Mouse (Mus musculus): ENCODE data around the gene Hist1h3a. TPM values are rescaled to one million over a fixed set of nuclear protein-coding genes. Genes with fewer than 3 reads are reported as not detected.
"Not testable (repeated sequence)": the region's sequence is repeated elsewhere in the genome, so short reads cannot be mapped to it uniquely, and the experiment has no call there.

Gene Hist1h3a
- polyA plus RNA-seq, 1 experiment = 38.4 TPM

DNA sequence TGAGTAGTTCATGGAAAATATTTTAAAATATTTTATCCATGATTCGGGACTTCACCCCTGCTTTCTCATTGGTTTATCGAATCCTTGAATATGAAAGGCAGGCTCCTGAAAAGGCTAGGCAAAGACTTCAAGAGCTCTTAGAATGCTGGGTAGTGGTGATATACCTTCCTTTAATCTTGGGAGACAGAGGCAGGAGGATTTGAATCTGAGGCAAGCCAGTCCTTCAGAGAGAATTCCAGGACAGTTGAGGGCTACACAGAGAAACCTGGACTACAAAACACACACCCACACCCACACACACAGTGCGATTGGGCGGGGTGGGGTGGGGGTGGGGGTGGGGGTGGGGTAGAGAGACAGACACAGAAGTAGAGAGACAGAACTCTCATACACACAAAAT, 14.3 kb downstream of the Hist1h3a start:
- Histone ChIP-seq H3K4me1 (ENCODE audit: control insufficient read depth, insufficient read depth, insufficient read length) (no peaks in the 10 kb centered on the region; the same call in none of the 2 replicates), H3K4me3 (ENCODE audit: extremely low read depth, insufficient read depth, insufficient read length) (no peak overlapping the region), H3K27me3 (ENCODE audit: control insufficient read depth, insufficient read depth, low read length) (no peaks in the 10 kb centered on the region), H3K27ac (ENCODE audit: insufficient read depth, low read length) (no peak overlapping the region), H3K36me3 (ENCODE audit: control insufficient read depth, insufficient read depth, low read length) (no peaks in the 10 kb centered on the region; the same call in 1 of the 2 replicates)
- no peak for TF ChIP-seq POLR2A (IDR thresholded peaks at IDR 0.05; ENCODE audit: low read depth, low read length)
- no peak for TF ChIP-seq CTCF (IDR thresholded peaks at IDR 0.05; ENCODE audit: extremely low read depth, insufficient read depth, insufficient read length, insufficient replicate concordance)
- no peak for DNase-seq (ENCODE audit: low read depth in 1 of 2, low spot score in 2 of 2)
- WGBS = 9% methylated on average over 4 of the region's 4 CpGs

DNA sequence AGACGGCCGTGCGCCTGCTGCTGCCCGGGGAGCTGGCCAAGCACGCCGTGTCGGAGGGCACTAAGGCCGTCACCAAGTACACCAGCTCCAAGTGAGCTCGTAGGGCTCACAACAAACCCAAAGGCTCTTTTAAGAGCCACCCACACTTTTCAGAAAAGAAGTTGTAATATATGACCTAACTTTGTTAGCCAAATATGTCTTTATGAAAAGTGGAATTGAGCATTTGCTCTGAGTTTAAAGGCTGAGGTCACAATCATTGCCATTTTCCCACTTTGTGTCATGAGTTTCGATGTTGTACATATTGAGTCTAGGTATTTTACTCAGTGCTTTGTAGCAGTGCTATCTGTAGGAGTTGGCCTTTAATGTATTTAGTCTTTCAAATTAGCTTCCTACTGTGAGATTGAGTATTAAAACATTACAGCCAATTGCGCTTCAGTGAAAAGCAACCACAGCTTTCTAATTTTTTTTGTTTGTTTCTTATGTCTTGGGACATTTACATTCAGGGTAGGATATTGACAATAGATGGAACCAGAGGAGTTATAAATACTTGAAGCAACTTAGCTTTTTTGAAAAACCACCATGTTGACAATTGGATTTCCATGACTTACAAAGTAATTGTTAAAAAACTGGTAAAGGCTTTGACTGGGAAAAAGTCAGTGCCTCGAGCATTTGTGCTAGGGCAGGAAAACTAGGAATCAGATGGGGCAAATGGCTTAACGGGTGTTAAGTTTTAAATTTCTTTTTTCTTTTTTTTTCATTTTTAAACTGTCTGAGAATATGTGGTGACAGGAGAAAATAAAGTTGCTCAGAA, 14.9 kb downstream of the Hist1h3a start:
- H3K4me3 ChIP-seq (ENCODE audit: extremely low read depth, insufficient read depth, insufficient read length) = peak overlapping the region; percentile 34
- 6% methylated on average over 11 of the region's 13 CpGs for WGBS
- no peaks in the 10 kb centered on the region; the same call in 1 of the 2 replicates for H3K36me3 ChIP-seq (ENCODE audit: control insufficient read depth, insufficient read depth, low read length)
- DNase-seq (ENCODE audit: low read depth in 1 of 2, low spot score in 2 of 2) = no peak
- peak overlapping the region; percentile 92 for H3K27ac ChIP-seq (ENCODE audit: insufficient read depth, low read length)
- no peaks in the 10 kb centered on the region; the same call in none of the 2 replicates for H3K4me1 ChIP-seq (ENCODE audit: control insufficient read depth, insufficient read depth, insufficient read length)
- H3K27me3 ChIP-seq (ENCODE audit: control insufficient read depth, insufficient read depth, low read length) = no peaks in the 10 kb centered on the region
- TF ChIP-seq CTCF (IDR thresholded peaks at IDR 0.05; ENCODE audit: extremely low read depth, insufficient read depth, insufficient read length, insufficient replicate concordance) (no peak), POLR2A (IDR thresholded peaks at IDR 0.05; ENCODE audit: low read depth, low read length) (no peak)

DNA sequence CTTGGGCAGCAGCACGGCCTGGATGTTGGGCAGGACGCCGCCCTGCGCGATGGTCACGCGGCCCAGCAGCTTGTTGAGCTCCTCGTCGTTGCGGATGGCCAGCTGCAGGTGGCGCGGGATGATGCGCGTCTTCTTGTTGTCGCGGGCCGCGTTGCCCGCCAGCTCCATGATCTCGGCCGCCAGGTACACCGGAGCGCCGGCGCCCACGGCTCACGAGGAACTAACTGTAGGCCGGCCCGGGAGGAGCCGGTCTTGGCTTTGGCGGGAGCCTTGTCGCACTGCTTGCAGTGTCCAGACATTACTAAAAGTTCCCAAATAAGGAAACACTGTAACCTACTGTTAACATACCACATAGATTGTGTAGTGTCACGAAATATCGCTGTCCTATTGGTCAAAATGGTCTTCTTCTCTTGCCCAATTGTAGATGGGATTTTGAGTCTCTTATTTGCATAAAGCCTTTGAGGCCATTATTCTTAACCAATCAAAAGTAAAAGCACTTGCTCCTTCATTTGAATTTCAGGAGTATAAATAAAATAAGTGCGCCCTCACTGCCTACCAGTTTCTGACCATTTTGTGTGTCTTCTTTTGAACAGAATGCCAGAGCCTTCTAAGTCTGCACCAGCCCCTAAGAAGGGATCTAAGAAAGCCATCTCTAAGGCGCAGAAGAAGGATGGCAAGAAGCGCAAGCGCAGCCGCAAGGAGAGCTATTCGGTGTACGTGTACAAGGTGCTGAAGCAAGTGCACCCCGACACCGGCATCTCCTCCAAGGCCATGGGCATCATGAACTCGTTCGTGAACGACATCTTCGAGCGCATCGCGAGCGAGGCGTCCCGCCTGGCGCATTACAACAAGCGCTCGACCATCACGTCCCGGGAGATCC, 15.7 kb downstream of the Hist1h3a start, which contains the start of gene Hist1h2bb:
Gene Hist1h2bb, plus strand, starts transcription at position 534 of the 880 bp plus-strand sequence.
- Histone ChIP-seq H3K27ac (ENCODE audit: insufficient read depth, low read length) (peak within 1 kb of the TSS; percentile 100), H3K4me3 (ENCODE audit: extremely low read depth, insufficient read depth, insufficient read length) (peak within 1 kb of the TSS; percentile 75)
- not testable (repeated sequence) for H3K4me1 ChIP-seq (ENCODE audit: control insufficient read depth, insufficient read depth, insufficient read length); H3K36me3 ChIP-seq (ENCODE audit: control insufficient read depth, insufficient read depth, low read length); H3K27me3 ChIP-seq (ENCODE audit: control insufficient read depth, insufficient read depth, low read length)
- peak; percentile 24; the same call in 1 of the 2 replicates for TF ChIP-seq POLR2A (IDR thresholded peaks at IDR 0.05; ENCODE audit: low read depth, low read length)
- under 1% methylated on average over 40 of the region's 58 CpGs for WGBS
- peak; percentile 50 to 91 for DNase-seq (ENCODE audit: low read depth in 1 of 2, low spot score in 2 of 2)

DNA sequence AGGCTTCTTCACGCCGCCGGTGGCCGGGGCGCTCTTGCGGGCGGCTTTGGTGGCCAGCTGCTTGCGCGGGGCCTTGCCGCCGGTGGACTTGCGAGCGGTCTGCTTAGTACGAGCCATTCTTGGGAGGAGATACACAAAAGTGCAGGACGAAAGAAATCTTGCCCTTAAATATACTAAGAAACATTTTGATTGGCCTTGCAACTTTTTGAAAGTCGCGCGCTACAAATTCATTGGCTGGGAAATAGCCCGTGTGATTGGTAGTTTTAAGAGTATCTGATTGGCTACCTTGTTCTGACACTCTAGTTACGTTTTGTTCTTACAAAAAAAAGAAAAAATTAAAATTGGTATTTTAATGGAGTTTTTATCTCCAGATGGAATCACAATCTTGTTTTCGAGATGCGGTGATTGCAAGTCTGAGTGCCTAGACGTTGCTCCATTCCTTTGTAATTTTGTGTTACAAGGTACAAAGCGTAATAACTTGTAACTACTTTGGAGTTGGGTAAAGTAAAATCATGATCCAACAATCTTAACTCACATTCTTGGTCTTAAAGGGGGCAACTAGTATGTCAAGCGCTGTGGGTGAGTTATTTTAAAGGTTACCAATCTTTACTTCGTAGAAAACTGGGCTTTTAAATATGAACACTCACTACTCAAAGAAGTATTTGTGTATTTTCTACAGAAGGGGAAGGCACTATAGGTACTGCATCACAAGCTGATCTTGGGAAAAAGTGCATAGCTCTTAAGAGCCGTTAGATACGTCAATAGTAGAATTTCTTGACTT, 16.6 kb downstream of the Hist1h3a start, which contains the start of gene Hist1h3c:
Gene Hist1h3c, minus strand, starts transcription at position 222 of the 781 bp plus-strand sequence.
- Histone ChIP-seq H3K4me3 (ENCODE audit: extremely low read depth, insufficient read depth, insufficient read length) (peak within 1 kb of the TSS; percentile 75), H3K36me3 (ENCODE audit: control insufficient read depth, insufficient read depth, low read length) (no peaks in the 10 kb centered on the region; the same call in 1 of the 2 replicates), H3K27ac (ENCODE audit: insufficient read depth, low read length) (peak within 1 kb of the TSS; percentile 100), H3K27me3 (ENCODE audit: control insufficient read depth, insufficient read depth, low read length) (no peaks in the 10 kb centered on the region), H3K4me1 (ENCODE audit: control insufficient read depth, insufficient read depth, insufficient read length) (no peaks in the 10 kb centered on the region; the same call in none of the 2 replicates)
- TF ChIP-seq CTCF (IDR thresholded peaks at IDR 0.05; ENCODE audit: extremely low read depth, insufficient read depth, insufficient read length, insufficient replicate concordance) = no peak
- TF ChIP-seq POLR2A (IDR thresholded peaks at IDR 0.05; ENCODE audit: low read depth, low read length) = no peak
- DNase-seq (ENCODE audit: low read depth in 1 of 2, low spot score in 2 of 2) = peak; percentile 83 to 85
- under 1% methylated on average over 28 of the region's 28 CpGs for WGBS

DNA sequence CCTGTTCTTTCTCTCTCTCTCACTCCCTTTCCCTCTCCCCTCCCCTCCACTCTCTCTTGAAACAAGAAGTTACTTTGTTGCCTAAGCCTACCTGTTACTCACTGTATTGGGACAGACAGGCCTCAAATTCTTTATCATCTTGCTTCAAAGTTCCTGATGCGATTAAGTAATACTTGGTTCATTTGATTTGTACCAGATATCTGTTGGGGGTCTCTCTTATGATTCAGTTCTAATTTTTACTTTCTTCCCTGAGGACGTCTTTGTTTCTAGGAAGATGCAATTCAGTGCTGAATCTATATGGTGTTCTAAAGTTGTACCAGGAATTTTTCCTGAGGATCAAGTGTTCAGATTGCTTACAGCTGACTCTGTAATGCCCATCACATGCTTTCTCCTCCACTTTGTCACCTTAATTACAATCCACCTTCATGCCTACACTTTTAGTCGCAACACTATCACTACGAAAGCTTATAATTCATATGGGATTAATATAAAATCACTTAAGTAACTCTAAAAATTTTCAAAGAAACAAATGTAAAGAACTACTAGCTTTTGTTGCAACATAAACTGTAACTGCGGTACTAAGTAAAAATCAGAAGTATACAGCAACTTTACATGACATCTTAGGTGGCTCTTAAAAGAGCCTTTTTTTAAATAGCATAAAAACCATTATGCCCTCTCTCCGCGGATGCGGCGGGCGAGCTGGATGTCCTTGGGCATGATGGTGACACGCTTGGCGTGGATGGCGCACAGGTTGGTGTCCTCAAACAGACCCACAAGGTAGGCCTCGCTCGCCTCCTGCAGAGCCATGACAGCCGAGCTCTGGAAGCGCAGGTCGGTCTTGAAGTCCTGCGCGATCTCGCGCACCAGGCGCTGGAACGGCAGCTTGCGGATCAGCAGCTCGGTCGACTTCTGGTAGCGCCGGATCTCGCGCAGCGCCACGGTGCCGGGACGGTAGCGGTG, 17.5 kb downstream of the Hist1h3a start:
- no peak for DNase-seq (ENCODE audit: low read depth in 1 of 2, low spot score in 2 of 2)
- WGBS = 5% methylated on average over 23 of the region's 36 CpGs
- H3K4me1 ChIP-seq (ENCODE audit: control insufficient read depth, insufficient read depth, insufficient read length) = no peaks in the 10 kb centered on the region; the same call in none of the 2 replicates
- H3K4me3 ChIP-seq (ENCODE audit: extremely low read depth, insufficient read depth, insufficient read length) = peak overlapping the region; percentile 8
- H3K27ac ChIP-seq (ENCODE audit: insufficient read depth, low read length) = 0 out of 2 replicates have a peak overlapping the region, but pooled peaks have one; percentile 41
- H3K36me3 ChIP-seq (ENCODE audit: control insufficient read depth, insufficient read depth, low read length) = no peaks in the 10 kb centered on the region; the same call in 1 of the 2 replicates
- H3K27me3 ChIP-seq (ENCODE audit: control insufficient read depth, insufficient read depth, low read length) = no peaks in the 10 kb centered on the region
- no peak for TF ChIP-seq POLR2A (IDR thresholded peaks at IDR 0.05; ENCODE audit: low read depth, low read length)
- no peak for TF ChIP-seq CTCF (IDR thresholded peaks at IDR 0.05; ENCODE audit: extremely low read depth, insufficient read depth, insufficient read length, insufficient replicate concordance)

All from spleen, adult 2 months (tissue).